Mouse (Mus musculus) olfactory bulb, adult 2 months (tissue): ENCODE measurements around the gene Fcgr3.

Experiments
- CTCF ChIP-seq: fragments of 200-500 bp; IDR thresholded peaks from 2 replicates; pipeline ENCODE4 v1.5.1; 2012; ENCODE audit warnings: low read depth, mild to moderate bottlenecking, low read length, moderate library complexity; ENCODE audit not compliant: insufficient read depth
- POLR2A ChIP-seq: fragments of 200-500 bp; IDR thresholded peaks from 2 replicates; pipeline ENCODE4 v1.6.1; 2012; ENCODE audit warnings: mild to moderate bottlenecking, low read depth, low read length, moderate library complexity; ENCODE audit not compliant: insufficient read depth

GRCm38 (mm10) chr1:171034201-171034600, 30.5 kb downstream of the Fcgr3 start:
- TF ChIP-seq CTCF (no peak), POLR2A (no peak)
